Mouse (Mus musculus): ENCODE data around the gene Lipa.

Lipa gene

DNA sequence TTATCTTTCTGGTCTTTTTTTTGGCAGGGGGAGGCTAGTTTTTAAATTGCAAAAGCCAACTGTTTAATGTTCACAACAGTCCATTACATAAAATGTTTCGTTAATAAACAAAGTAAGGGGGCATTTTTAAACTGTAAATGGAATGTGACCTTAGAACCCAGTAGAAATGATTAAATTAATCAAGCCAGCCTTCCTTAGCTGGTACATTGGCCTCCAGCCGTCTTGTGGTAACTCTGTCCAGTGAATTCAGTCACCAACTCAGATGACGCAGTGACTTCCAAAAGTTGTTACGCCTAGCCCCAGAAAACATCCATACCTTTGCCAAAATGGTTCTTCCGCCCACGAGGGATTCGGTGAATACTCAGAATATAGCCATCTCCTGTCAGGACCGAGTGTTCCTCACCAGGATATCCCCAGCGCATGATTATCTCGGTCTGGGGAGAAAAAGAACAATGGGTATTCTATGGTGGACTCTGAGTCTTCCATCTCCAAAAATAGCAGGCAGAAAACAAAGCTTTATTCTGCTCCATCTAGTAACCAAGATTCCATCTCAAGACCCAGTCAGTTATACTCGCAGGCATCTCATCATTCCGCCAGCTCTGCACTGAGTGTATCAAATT is 4.1 kb downstream of the Lipa start:
- no peak for DNase-seq (ENCODE audit: low read depth, low spot score)

DNA sequence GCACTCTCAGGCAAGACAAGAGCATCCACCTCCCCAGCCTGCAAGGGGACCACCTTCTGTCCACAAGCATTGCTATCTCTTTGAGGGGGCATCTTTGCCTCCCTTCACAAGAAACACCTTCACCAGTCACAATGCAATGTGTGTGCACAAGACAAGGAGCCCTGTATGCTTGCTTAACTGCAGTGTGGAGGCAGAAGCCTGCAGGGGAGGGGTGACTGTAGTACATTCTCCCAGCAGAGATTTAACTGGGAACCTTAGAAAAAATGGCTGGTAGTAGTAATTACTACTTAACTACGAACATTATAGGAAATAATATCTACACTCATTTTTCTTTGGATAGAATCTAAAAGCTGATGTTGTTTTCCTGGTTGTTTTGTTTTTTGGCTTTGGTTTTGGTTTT is 5.3 kb downstream of the Lipa start:
- no peak for DNase-seq (ENCODE audit: low read depth, low spot score)

DNA sequence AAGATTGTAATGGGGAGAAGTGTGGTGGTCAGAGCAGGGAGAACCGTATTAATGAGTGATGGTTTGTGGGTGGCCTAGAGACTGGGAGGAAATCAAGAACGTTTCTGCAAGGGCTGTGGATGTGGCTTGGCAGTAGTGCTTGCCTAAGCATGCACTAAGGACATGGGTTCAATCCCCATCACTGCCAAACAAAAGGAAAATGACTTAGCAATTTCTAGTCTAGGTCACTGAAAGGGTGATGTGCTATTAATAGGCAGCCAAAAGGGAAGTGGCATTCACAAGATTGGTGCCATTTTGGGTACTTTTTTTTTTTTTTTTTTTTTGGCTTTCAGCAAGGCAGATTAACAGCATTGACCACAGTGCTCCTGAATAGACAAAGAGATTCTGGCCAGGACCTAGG is 5.9 kb downstream of the Lipa start:
- DNase-seq (ENCODE audit: low read depth, low spot score), result no peak

DNA sequence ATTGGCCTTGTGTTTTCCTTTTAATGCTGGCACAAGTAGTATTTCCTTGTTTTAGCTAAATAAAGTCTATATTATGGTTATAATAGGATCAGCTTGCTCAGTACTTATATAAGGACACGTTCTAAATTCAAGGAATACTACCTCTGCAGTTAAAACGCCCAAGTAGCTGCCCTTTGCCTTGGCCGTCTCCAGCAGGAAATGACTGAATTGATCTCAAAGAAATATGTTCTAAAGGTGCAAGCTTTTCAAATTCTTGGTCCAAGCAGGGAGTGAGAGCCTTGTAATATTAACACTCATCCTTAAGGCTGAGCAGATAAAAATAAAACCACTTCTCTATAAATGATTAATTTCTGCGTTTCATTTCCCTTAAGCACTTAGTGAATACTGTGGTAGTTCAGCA is 7.2 kb downstream of the Lipa start:
- DNase-seq (ENCODE audit: low read depth, low spot score), result no peak

DNA sequence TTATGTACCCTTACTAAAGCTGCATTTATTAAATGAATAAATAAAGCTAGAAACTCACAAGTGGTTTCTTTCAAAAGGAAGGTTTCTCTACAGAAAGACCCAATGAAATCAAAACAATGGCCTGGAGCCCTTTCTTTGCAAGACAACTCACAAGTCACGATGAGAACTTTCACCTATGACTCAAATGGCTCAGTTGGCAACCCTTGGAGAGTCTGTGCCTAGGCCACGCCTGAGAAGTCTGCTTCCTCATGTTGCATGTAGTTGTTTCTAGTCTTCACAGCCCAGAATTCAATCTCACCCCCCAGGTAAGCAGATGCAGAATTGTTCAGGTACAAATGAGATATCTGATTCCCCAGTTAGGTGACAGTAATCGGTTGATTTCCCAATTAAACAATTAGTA is 7.6 kb downstream of the Lipa start:
- no peak for DNase-seq (ENCODE audit: low read depth, low spot score)

DNA sequence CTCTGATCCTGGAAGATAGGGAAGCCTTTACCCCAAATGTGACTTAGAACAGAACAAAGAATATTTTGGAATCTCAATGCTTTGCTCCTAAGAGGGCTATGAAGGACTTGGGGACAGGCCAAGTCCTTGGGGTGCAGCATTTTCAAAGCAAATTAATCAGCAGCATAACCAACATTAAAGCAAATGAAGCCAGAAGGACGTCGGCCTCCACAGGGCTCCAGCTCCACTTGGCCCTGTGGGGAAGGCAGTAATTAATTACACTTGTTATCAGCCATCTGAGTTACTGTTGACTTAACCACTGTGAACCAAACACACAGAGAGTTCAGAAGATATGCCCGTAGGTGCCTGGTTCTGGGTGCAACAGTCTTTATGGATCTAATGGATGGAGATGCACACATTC is 8.5 kb downstream of the Lipa start:
- DNase-seq (ENCODE audit: low read depth, low spot score), result no peak

DNA sequence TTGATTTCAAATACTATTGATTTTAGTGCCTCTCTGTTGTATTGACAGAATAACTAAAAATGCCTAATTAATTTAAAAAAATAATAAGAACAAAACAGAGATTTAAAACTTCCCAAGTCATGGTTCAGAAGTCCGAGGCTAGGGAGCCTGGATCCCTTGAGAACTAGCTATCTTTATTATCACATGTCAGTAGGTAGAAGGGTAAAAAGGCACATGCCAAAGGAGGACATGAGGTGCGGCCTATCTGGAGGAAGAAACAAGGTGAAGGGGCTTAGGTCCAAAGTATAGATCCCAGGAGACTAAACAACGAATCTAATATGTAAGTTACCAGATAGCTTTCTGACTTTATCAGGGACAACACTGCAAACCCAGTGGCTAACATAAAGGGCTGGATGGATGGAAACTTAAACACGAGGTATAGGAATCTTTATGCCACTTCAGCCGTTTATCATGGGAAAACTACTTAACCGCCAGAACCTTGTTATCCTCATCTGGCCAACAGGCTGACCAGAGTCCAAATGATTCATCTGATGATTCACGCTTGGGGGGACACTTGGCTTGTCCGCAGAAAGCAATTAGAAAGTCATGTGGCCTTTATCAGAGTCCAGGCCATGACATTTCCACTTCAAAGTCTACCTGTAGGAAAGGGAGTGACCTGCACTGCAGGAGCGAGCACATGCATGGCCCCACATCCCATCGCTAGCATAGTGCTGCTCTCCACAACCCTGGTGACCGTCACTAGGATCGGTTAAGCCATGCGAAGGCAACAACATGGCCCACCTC is 9.3 kb downstream of the Lipa start:
- DNase-seq (ENCODE audit: low read depth, low spot score), result no peak

DNA sequence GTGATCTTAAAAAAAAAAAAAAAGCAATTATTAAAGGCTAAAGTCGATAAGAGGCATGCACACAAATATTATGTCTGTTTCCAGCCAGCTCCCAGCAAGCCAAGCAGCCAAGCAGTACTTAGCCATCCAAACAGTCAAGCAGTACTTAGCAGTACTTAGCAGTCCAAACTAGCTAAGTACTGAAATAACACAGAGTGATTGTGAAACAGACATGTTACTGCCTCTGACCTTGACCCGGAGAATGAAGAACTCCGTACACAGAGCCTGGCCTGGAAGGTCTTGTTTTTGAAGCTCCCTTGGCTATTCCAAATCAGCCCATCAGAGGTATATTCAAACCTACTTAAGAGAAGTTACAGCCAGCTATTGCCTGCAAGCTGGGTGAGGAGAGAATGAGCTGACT is 10.1 kb downstream of the Lipa start:
- no peak for DNase-seq (ENCODE audit: low read depth, low spot score)

DNA sequence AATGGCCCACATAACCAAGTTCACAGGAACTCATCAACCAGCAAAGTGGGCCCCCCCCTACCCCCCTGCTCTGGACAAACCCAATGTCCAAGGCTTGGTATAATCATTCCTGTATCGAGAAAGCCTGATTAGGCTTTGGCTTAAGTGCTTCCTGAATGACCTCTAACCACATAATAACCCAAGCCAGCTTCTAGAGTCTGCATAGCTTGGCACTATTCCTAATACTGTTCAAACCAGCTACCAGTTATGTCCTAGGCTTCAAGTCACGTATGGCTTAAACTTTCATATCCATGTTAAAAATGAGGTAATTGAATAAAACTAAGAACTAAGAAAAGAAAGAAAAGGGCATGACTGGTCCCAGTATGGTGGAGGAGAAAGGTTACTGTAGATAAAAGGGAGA is 10.9 kb downstream of the Lipa start:
- no peak for DNase-seq (ENCODE audit: low read depth, low spot score)

DNA sequence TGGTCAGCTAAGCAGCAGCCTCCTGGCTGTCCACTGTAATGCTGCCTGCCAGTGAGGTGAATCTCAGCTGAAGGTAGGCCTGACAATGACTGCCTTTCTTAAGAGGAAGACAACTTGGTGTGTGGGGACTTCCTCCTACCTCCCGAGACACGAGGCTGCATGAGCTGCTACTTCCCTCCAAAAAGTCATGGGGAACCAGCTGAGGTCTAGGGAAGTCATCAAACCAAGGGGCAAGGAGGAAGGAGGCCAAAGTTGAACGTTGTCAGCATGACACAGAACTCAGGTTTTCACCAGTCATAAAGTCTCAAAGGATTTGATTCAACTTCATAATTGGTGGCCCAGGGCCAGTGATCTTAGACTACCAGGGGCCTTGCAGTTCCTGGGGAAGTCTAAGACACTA is 11.6 kb downstream of the Lipa start:
- DNase-seq (ENCODE audit: low read depth, low spot score), result no peak

DNA sequence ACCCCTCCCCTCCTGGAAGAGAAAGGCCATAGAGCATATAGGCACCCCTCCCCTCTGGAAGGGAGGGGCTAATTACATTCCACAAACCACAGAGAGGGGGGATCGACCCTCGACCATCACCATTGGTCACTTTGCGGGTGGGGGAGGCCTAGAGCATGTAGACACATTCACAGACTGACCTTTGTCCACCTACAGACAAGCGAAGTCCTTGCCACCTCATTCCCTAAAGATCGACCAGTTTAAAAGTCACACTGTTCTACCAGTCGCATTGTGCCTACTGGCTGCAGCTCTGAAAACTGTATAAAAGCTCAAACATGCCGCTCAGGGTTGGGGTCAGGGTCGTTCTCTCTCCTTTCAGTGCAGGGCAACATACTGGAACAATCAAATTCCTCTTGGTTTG is 15.7 kb downstream of the Lipa start:
- DNase-seq (ENCODE audit: low read depth, low spot score), result no peak

DNA sequence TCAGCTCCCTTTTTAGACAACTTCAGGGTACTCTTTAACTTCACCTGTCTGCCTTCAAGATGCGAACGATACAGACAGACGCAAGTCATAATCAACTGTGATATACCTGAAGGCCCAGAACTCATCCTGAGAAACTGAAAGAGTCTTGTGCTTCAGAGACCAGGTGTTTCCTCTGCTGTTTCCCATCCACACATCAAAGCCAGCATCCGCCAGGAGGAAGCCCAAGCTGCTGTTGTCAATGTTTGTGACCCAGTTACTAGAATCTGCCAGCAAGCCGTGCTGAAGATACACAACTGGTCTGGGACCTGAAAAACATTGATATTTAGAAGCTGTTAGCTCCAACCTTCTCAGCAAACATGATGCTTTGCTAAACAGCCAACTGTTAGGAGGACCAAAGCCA is 16.6 kb downstream of the Lipa start:
- no peak for DNase-seq (ENCODE audit: low read depth, low spot score)

DNA sequence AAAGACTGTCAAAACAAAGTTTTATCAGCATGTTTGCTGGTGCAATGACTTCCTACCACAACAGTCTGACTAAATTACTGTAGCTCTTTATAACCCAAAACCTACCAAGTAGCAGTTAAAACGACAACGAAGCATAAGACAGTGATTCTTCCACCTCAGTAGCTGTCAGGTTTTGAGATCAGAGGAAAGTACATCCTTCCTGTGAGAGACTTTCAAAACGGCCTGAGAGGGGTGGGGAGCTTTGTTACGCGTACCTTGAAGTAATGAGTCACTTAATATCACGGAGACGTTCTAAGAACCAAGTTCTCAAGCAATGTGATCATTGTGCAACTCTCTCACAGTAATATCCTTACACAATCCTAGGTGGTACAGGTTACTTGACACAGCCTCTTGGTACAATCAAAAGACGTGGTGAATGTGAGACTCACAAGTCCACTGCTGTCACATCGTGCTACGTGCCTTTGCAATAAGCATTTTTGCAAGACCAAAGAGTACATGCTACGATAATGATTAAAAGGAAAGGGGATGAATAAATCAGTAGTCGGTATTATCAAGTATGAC is 22.0 kb downstream of the Lipa start:
- DNase-seq (ENCODE audit: low read depth, low spot score), result no peak

DNA sequence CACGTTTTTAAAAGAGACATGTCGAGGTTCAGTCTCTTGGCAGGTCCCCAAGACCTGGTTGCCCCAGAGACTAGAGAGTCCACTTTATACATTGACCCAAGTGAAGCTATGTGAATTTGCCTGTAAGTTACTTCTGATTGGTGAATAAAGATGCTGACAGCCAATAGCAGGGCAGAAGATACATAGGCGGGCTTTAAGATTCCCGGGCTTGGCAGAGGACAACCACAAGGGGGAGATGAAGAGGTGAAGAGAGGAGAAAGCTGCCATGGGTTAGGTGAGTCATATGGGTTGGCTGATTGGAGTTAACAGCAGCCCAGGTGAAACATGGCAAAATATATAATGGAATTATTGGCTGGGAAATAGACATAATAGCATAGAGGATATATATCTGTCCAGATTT is 26.5 kb downstream of the Lipa start:
- peak; percentile 17 for DNase-seq (ENCODE audit: low read depth, low spot score)

DNA sequence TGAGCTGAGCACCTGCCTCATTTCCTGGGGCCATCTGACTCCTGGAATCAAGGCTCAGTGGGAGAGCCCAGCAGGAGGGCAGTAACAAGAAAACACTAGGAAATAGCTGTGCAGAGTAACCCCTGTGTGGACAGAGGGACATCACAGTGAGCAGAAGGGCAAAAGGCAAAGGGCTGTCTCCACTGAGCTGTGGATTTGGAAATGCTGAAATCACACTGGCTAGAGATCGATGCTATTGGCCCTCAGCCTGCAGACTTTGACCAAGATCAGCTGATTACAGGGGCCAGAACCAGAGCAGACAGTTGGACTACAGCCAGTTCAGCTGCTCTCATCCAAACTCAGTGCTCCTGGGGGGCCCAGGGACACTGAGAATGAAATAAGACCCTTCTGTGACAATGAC is 30.9 kb downstream of the Lipa start:
- DNase-seq (ENCODE audit: low read depth, low spot score), result no peak

DNA sequence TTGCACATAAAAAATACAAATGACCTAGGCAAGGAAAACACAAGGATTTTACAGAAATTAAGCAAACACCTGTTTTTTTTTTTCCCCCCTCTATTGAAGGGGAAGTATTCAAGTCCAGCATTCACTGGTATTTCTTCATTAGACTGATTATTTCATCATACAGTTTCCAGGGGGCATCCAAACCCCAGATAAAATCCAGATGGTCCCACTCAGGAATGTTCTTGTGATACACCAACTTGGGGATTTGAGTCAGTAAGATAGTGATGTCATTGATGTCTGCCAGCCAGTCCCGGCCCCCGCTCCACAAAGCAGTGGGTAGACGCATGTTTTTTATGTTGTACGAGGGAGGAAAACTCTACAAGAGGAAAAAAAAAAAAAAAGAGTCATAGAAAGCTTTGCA is 33.4 kb downstream of the Lipa start:
- DNase-seq (ENCODE audit: low read depth, low spot score), result no peak

DNA sequence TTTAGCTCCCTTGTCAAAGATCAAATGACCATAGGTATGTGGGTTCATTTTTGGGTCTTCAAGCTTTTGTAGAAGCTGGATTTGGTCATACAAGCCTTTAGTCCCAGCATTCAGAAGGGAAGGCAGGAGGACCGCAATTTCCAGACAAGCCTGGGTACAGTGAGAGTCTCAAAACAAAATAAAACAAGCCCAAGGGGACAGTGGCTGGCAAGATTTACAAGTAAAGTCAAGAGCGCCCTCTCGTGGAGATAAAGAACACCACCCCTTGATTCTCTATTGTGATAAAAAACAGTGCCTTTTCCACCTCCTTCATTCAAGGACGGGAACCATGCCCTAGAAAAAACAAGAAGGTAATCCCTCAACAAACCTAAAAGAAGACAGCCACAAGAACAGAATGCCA is 43.7 kb downstream of the Lipa start:
- DNase-seq (ENCODE audit: low read depth, low spot score), result no peak

DNA sequence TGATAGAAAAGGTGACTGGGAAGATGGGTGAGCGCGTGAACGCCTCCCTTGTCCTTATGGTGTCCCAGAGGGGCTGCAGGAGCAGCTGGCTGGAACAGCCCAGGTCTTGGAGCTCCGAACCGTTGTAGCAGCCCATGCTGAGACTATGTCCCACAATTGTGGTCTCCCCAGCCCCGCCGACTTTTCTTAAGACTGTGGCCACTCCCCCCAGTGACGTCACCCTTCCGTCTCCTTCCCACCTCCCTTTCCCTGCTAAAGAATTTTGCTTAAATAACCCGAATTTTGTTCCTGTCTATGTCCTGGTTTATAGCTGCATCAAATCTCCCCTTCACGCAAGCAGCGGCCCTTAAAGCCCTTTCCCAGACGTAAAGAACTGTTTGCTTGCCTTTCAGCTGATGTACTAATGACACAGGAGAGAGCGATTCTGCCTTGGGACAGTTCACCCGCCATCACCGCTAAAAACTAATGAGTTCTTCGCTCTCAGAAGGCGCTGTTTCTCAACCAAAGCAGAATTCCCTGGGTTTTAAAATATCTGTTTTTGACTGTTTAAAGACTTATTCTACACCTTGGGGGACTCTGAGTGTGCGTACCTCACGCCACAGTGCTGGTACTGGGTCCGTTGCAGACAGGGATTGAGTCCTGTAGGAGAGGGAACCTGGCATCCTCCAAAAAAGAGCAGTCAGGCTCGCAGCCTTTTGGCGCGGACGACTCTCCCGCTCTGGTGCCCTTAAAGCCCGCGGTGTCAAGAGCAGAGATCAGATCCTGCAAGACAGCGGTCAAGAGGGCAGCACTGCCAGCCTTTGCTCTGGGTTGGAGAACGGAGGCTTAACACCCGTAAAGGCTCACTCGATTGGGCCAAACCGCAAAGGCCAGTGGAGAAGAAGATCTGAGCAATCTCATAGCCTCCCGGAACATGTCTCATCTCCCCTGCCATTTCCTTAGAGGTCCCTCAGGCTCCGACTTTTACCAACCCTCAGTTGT is 52.0 kb downstream of the Lipa start, which contains the start of gene Ch25h:
Ch25h (minus strand) TSS at position 174 of the 981 bp plus-strand sequence.
- DNase-seq (ENCODE audit: low read depth, low spot score), result no peak

DNA sequence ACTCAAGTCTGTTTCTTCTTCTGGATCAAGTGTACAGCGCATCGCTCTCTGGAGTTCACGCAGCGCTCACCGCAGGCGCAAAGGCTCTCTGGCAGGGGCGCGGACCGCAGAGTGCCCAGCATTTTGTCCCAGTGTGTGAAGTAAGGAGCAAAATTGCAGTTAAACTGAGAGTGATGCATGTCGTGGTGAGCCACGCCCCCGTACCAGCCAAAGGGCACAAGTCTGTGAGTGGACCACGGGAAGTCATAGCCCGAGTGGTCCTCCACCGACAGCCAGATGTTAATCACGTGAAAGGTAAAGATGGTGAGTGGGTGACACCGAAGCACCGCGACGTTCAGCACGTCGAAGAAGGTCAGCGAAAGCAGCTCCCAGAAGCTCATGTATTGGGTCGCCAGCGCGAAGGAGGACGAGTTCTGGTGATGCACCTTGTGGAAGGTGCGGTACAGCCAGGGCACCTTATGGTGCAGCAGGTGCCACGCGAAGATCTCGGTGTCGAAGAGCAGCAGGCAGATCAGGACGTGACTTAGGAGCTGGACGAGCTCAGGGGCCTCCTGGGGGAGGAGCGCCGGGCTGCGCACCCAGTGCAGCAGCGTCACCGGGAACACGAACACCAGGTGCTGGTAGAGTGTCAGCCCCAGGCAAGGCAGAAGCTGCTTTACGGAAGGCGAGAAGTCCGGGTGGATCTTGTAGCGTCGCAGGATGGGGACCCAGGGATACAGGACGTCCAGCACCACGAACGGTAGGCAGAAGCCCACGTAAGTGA is 52.9 kb downstream of the Lipa start:
- DNase-seq (ENCODE audit: low read depth, low spot score), result no peak

DNA sequence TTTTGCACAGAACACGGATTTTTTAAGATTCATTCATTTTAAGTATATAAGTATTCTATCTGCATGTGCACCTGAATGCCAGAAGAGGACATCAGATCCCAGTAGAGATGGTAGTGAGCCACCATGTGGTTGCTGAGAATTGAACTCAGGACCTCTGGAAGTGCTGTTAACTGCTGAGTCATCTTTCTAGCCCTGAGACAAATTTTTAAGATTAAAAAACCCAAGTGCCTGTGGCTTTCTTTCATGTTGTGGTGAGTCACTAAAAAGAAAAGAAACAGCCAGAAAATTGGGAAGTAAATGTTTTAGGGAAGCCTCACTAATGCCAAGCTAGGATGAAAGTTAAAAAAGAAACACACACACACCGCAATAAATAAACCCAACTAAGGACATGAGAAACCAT is 55.6 kb downstream of the Lipa start:
- DNase-seq (ENCODE audit: low read depth, low spot score), result no peak

DNA sequence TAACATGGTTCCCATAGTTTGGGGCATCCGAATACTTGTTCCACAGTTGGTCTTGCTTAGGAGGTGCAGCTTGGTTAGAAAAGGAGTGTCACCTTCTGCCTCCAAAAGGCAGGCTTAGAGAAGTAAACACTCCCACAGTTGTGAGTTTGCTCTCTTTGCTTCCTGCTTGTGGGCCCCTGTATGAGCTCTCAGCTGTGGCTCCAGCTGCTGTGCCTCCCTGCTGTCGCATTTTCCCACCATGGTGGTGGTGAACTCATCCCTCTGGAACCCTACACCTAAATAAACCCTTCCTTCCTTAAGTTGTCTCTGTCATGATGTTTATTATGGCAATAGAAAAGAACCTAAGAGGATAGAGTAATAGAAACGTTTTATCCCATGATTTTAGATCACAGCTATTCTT is 58.5 kb downstream of the Lipa start:
- DNase-seq (ENCODE audit: low read depth, low spot score), result no peak
